Mouse (Mus musculus): ENCODE data around the gene Vrk2.
A peak's percentile ranks its signal among the peaks of the same experiment; 100 is the strongest.

Vrk2 gene

DNA sequence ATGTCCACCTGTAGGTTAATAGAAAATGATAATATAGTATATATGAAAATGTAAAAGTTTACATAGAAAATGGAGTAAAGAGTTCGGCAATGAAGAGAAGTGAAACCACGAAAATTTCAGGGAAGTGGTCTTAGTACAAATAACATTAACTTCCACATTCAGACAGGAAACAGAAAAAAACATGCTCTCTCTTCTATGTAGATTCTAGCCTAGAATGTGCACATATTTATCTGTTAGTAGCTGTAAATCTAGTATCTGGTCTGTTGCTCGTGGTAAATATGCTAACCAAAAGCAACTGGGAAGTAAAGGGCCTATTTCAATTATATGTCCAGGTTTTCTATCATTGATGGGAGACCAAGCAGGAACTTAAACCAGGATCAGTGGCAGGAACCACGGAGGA lies 141.1 kb downstream of the Vrk2 start:
- no peak overlapping the region for H3K4me3 ChIP-seq (replicated peaks; ENCODE audit: low read length)
- no peaks in the 10 kb centered on the region for H3K27me3 ChIP-seq (ENCODE audit: insufficient read depth, low read length)
- TF ChIP-seq NANOG (IDR thresholded peaks at IDR 0.05; ENCODE audit: borderline replicate concordance, low read length) (no peak), CTCF (conservative IDR thresholded peaks at IDR 0.05; ENCODE audit: low read length) (no peak), POU5F1 (IDR thresholded peaks at IDR 0.05; ENCODE audit: borderline replicate concordance, low read length) (no peak)
- H3K4me1 ChIP-seq (replicated peaks; ENCODE audit: low read depth, low read length): peaks cover 6% of the 10 kb centered on the region; the same call in 1 of the 2 replicates
- no peaks in the 10 kb centered on the region for H3K9me3 ChIP-seq (ENCODE audit: low read length)
- no peaks in the 10 kb centered on the region for H3K36me3 ChIP-seq (ENCODE audit: insufficient read depth, low read length)

DNA sequence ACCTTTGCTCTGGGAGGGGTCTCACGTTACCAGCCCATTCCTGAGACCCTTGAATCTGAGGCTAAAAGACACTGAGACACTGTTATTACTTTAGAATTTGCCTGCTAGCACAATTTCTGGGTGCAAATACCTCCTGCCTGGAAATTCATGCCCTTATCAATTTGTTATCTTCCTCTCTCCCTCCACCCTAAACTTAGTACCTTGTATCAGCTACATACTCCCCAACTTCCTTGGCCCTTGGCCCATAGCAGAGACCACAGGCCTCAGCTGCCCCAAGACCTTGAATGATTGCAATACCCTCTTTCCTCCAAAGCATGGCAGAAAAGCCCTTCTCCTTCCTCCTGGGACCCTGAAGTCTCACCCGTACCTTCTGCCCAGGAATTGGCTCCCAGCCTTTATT lies 142.6 kb downstream of the Vrk2 start:
- H3K4me3 ChIP-seq (replicated peaks; ENCODE audit: low read length): no peak overlapping the region
- TF ChIP-seq POU5F1 (IDR thresholded peaks at IDR 0.05; ENCODE audit: borderline replicate concordance, low read length) (no peak), NANOG (IDR thresholded peaks at IDR 0.05; ENCODE audit: borderline replicate concordance, low read length) (no peak), CTCF (conservative IDR thresholded peaks at IDR 0.05; ENCODE audit: low read length) (no peak)
- H3K36me3 ChIP-seq (ENCODE audit: insufficient read depth, low read length): peaks cover 7% of the 10 kb centered on the region; the same call in 1 of the 2 replicates
- peaks cover 7% of the 10 kb centered on the region for H3K9me3 ChIP-seq (ENCODE audit: low read length)
- no peaks in the 10 kb centered on the region for H3K27me3 ChIP-seq (ENCODE audit: insufficient read depth, low read length)
- peaks cover 6% of the 10 kb centered on the region; the same call in 1 of the 2 replicates for H3K4me1 ChIP-seq (replicated peaks; ENCODE audit: low read depth, low read length)

DNA sequence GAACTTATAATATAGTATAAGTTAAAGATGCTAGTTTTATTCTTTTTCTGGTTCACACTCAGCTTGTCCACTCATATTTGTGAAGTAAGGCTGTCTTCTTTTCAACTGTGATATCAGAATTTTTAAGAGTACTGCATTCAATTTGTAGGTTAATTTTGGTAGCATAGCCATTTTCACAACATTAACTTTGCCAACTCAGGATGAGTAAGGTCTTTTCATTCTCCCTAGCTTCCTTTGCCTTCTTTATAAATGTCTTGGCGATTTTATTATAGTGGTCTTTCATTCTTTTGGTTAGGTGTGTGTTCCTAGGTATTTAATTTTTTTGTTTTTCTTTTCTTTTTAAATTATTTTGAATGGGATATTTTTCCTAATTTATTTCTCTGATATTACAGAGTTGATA lies 143.2 kb downstream of the Vrk2 start:
- Histone ChIP-seq H3K4me3 (replicated peaks; ENCODE audit: low read length) (no peak overlapping the region), H3K4me1 (replicated peaks; ENCODE audit: low read depth, low read length) (peaks cover 6% of the 10 kb centered on the region; the same call in 1 of the 2 replicates), H3K36me3 (ENCODE audit: insufficient read depth, low read length) (peaks cover 7% of the 10 kb centered on the region; the same call in 1 of the 2 replicates), H3K27me3 (ENCODE audit: insufficient read depth, low read length) (no peaks in the 10 kb centered on the region), H3K9me3 (ENCODE audit: low read length) (peaks cover 8% of the 10 kb centered on the region)
- no peak for TF ChIP-seq POU5F1 (IDR thresholded peaks at IDR 0.05; ENCODE audit: borderline replicate concordance, low read length)
- no peak for TF ChIP-seq NANOG (IDR thresholded peaks at IDR 0.05; ENCODE audit: borderline replicate concordance, low read length)

DNA sequence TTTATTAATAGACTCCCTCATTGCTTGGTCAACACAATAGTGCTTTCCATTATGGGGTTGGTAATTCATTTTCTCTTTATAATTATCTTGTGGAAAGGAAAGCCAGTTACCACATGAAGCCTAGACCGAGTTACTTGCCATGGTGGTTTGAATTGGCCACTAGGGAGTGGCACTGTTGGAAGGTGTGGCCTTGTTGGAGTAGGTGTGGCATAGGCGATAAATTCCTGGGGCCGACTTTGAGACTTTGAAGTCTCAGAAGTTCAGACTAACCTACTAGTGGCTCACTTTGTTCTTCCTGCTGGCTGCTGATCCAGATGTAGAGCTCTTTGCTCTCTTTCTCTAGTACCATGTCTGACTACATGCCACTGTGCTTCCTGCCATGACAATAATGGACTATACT lies 144.0 kb downstream of the Vrk2 start:
- H3K4me1 ChIP-seq (replicated peaks; ENCODE audit: low read depth, low read length): peaks cover 6% of the 10 kb centered on the region; the same call in 1 of the 2 replicates
- no peaks in the 10 kb centered on the region for H3K27me3 ChIP-seq (ENCODE audit: insufficient read depth, low read length)
- no peak overlapping the region for H3K4me3 ChIP-seq (replicated peaks; ENCODE audit: low read length)
- TF ChIP-seq CTCF (conservative IDR thresholded peaks at IDR 0.05; ENCODE audit: low read length) (no peak), POU5F1 (IDR thresholded peaks at IDR 0.05; ENCODE audit: borderline replicate concordance, low read length) (no peak), NANOG (IDR thresholded peaks at IDR 0.05; ENCODE audit: borderline replicate concordance, low read length) (no peak)
- H3K36me3 ChIP-seq (ENCODE audit: insufficient read depth, low read length): peaks cover 7% of the 10 kb centered on the region; the same call in 1 of the 2 replicates
- H3K9me3 ChIP-seq (ENCODE audit: low read length): peaks cover 8% of the 10 kb centered on the region

DNA sequence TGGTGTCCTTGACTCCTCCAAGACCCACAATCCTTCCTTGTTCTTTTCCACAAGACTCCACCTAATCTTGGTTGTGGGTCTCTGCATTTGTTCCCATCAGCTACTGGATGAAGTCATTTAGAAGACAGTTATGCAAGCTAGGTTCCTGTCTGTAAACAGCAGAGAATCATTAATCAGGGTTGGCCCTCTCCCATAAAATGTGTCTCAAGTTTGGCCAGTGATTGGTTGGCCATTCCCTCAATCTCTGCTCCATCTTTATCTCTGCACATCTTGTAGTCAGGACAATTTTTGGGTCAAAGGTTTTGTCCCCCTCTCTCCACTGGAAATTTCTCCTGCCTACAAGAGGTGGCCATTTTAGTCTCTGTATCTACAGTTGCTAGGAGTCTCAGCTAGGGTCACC lies 149.4 kb downstream of the Vrk2 start:
- H3K9me3 ChIP-seq (ENCODE audit: low read length): peaks cover 8% of the 10 kb centered on the region
- no peaks in the 10 kb centered on the region for H3K27me3 ChIP-seq (ENCODE audit: insufficient read depth, low read length)
- no peak overlapping the region for H3K4me3 ChIP-seq (replicated peaks; ENCODE audit: low read length)
- TF ChIP-seq POU5F1 (IDR thresholded peaks at IDR 0.05; ENCODE audit: borderline replicate concordance, low read length) (no peak), CTCF (conservative IDR thresholded peaks at IDR 0.05; ENCODE audit: low read length) (no peak), NANOG (IDR thresholded peaks at IDR 0.05; ENCODE audit: borderline replicate concordance, low read length) (no peak)
- H3K36me3 ChIP-seq (ENCODE audit: insufficient read depth, low read length): peaks cover 10% of the 10 kb centered on the region
- H3K4me1 ChIP-seq (replicated peaks; ENCODE audit: low read depth, low read length): no peaks in the 10 kb centered on the region

DNA sequence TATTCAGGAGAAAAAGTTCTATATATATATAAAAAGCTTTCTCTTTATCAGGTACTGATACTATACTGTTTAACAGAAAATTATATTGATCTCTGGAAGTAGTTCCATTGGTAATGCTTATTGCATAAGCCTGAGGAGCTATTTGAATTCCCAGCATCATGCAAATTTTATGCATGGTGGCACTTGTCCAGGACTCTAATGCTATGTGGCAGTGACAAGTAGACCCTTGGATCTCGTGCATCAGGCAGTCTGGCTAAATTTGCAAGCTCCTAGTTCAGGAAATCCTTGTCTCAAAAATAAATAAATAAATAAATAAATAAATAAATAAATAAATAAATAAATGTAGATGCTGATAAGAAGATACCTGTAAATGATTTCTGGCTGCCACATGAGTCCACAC lies 152.7 kb downstream of the Vrk2 start:
- H3K27me3 ChIP-seq (ENCODE audit: insufficient read depth, low read length): no peaks in the 10 kb centered on the region
- no peak overlapping the region for H3K4me3 ChIP-seq (replicated peaks; ENCODE audit: low read length)
- H3K4me1 ChIP-seq (replicated peaks; ENCODE audit: low read depth, low read length): peaks cover 5% of the 10 kb centered on the region; the same call in 1 of the 2 replicates
- H3K9me3 ChIP-seq (ENCODE audit: low read length): peaks cover under 1% of the 10 kb centered on the region; the same call in 1 of the 2 replicates
- H3K36me3 ChIP-seq (ENCODE audit: insufficient read depth, low read length): peaks cover 3% of the 10 kb centered on the region; the same call in 1 of the 2 replicates
- TF ChIP-seq POU5F1 (IDR thresholded peaks at IDR 0.05; ENCODE audit: borderline replicate concordance, low read length) (no peak), NANOG (IDR thresholded peaks at IDR 0.05; ENCODE audit: borderline replicate concordance, low read length) (no peak), CTCF (conservative IDR thresholded peaks at IDR 0.05; ENCODE audit: low read length) (no peak)

DNA sequence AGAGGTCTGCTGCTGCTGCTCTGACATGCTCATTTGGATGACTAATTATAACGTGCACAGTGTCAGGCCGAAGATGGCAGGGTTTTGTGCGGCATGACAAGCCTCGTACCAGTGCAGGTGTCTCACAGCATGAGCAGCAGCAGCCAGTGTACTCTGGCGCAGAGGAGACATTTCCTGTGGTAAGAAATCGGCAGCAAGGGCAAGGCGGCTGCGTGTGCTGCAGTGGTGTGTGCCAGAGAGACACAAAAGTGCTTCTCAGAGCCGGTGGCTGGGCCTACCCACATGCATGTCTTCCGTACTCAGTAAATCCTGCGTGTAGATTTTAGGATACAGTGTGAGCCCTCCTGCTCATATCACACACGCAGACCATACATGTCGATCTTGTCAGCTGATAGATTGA lies 156.0 kb downstream of the Vrk2 start:
- no peak for TF ChIP-seq NANOG (IDR thresholded peaks at IDR 0.05; ENCODE audit: borderline replicate concordance, low read length)
- TF ChIP-seq CTCF (conservative IDR thresholded peaks at IDR 0.05; ENCODE audit: low read length): no peak
- TF ChIP-seq POU5F1 (IDR thresholded peaks at IDR 0.05; ENCODE audit: borderline replicate concordance, low read length): no peak
- 0 out of 2 replicates have a peak overlapping the region, but pooled peaks have one; percentile 14 for H3K4me3 ChIP-seq (replicated peaks; ENCODE audit: low read length)
- H3K36me3 ChIP-seq (ENCODE audit: insufficient read depth, low read length): no peaks in the 10 kb centered on the region
- H3K27me3 ChIP-seq (ENCODE audit: insufficient read depth, low read length): no peaks in the 10 kb centered on the region
- H3K4me1 ChIP-seq (replicated peaks; ENCODE audit: low read depth, low read length): peaks cover 5% of the 10 kb centered on the region; the same call in 1 of the 2 replicates
- no peaks in the 10 kb centered on the region for H3K9me3 ChIP-seq (ENCODE audit: low read length)

DNA sequence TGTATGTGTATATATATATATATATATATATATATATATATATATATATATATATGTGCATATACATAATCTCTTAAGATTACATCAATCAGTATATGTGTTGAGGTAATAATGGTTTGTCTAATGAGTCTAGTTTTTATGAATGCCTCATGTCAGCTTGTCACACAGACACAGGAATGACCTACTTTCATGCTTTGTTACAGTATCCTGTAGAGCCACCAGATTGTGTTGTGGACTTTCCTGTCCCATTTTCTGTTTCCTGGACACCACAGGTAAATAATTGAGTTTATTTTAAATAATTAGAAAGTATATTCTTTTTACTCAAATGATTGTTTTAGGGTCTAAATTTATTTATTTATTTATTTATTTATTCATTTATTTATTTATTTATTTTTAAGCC lies 159.6 kb downstream of the Vrk2 start:
- TF ChIP-seq POU5F1 (IDR thresholded peaks at IDR 0.05; ENCODE audit: borderline replicate concordance, low read length) (no peak), CTCF (conservative IDR thresholded peaks at IDR 0.05; ENCODE audit: low read length) (no peak), NANOG (IDR thresholded peaks at IDR 0.05; ENCODE audit: borderline replicate concordance, low read length) (no peak)
- H3K4me3 ChIP-seq (replicated peaks; ENCODE audit: low read length): no peak overlapping the region
- no peaks in the 10 kb centered on the region for H3K36me3 ChIP-seq (ENCODE audit: insufficient read depth, low read length)
- H3K4me1 ChIP-seq (replicated peaks; ENCODE audit: low read depth, low read length): peaks cover 5% of the 10 kb centered on the region; the same call in 1 of the 2 replicates
- no peaks in the 10 kb centered on the region for H3K9me3 ChIP-seq (ENCODE audit: low read length)
- no peaks in the 10 kb centered on the region for H3K27me3 ChIP-seq (ENCODE audit: insufficient read depth, low read length)

DNA sequence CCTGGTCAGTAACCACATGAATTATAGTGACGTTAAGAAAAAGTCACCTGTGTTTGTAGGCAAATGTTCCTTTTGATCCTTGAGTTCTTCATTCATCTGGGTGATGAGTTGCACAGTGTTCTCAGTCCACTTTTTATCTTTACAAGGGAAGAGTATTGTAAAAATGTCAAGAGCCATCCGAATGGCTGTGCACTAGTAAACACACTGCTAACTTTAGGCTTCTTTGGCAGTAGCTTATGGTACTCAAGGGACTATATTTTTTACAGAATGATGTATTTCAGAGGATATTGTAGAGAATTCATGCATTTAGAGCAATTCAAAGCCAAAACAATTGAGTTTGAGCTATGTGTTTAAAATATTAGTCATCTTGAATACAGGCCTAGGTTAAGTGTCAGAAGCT lies 172.3 kb downstream of the Vrk2 start:
- Histone ChIP-seq H3K4me3 (replicated peaks; ENCODE audit: low read length) (no peak overlapping the region), H3K9me3 (ENCODE audit: low read length) (no peaks in the 10 kb centered on the region), H3K27me3 (ENCODE audit: insufficient read depth, low read length) (no peaks in the 10 kb centered on the region), H3K36me3 (ENCODE audit: insufficient read depth, low read length) (0 out of 2 replicates have a peak, but pooled peaks cover 2% of the 10 kb centered on the region), H3K4me1 (replicated peaks; ENCODE audit: low read depth, low read length) (no peaks in the 10 kb centered on the region)
- TF ChIP-seq NANOG (IDR thresholded peaks at IDR 0.05; ENCODE audit: borderline replicate concordance, low read length): no peak

All from E14TG2a.4 (cell line).